Mouse (Mus musculus) neural tube, embryonic 13.5 days (tissue): ENCODE measurements at regions not wholly inside any gene's neighbourhood (a gene's known extent, or its start where the extent isn't known, plus 50 kb on each side); places are given as distances from the start of the nearest gene placed in this dataset.

Source experiments
- ATAC-seq: fragments of 200-750 bp; cut with Nextera tagmentation; 2 replicates; pipeline ENCODE4 v1.8.0; 2017; ENCODE audit warnings: low read depth, mild to moderate bottlenecking, moderate TSS enrichment, moderate library complexity
- H3K27ac ChIP-seq: fragments of 300-500 bp; sonication (generic); replicated peaks from 2 replicates; pipeline ENCODE4 v1.5.1; 2015; ENCODE audit warnings: moderate library complexity, mild to moderate bottlenecking, inconsistent platforms
- H3K27me3 ChIP-seq: fragments of 300-500 bp; sonication (generic); 2 replicates; pipeline ENCODE4 v1.6.1; 2015; ENCODE audit warnings: mild to moderate bottlenecking, inconsistent platforms
- H3K36me3 ChIP-seq: fragments of 300-500 bp; sonication (generic); 2 replicates; pipeline ENCODE4 v1.6.1; 2015; ENCODE audit warnings: mild to moderate bottlenecking, inconsistent platforms
- H3K4me1 ChIP-seq: fragments of 300-500 bp; sonication (generic); replicated peaks from 2 replicates; pipeline ENCODE4 v1.6.1; 2015; ENCODE audit warnings: inconsistent platforms
- H3K4me2 ChIP-seq: fragments of 300-500 bp; sonication (generic); 2 replicates; pipeline ENCODE4 v1.6.1; 2015; ENCODE audit warnings: inconsistent platforms, mild to moderate bottlenecking, moderate library complexity
- H3K4me3 ChIP-seq: fragments of 300-500 bp; sonication (generic); 2 replicates; pipeline ENCODE4 v1.5.1; 2015; ENCODE audit warnings: mild to moderate bottlenecking, inconsistent platforms
- H3K9ac ChIP-seq: fragments of 300-500 bp; sonication (generic); 2 replicates; pipeline ENCODE4 v1.6.1; 2015; ENCODE audit warnings: moderate library complexity, mild to moderate bottlenecking, inconsistent platforms
- H3K9me3 ChIP-seq: fragments of 300-500 bp; sonication (generic); 2 replicates; pipeline ENCODE4 v1.6.1; 2016; ENCODE audit warnings: inconsistent platforms
- WGBS: fragments of 180-500 bp; shearing (Covaris S2); methylation state at CpG from one replicate; pipeline ENCODE4 v1.1.7; 2015; 5-methylcytosine and 5-hydroxymethylcytosine counted together

DNA sequence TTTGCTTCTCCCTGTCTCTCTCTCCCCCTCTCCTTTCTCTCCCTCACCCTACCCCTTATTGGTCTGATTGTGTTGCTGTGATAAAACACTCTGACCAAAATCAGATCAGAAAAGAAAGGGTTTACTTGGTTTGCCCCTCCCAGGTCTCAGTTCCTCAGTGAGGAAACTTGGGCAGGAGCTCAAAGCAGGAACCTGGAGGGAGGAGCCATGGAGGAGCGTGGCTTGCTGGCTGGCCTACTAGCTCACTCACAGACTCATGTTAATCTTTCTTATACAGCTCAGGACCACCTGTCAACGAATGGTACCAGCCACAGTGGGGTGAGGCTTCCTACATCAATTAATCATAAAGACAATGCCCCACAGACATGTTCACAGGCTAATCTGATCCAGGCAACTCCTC, 339.4 kb downstream of the Fam49a start:
- Histone ChIP-seq H3K27ac (no peak overlapping the region), H3K4me3 (no peak overlapping the region), H3K36me3 (no peaks in the 10 kb centered on the region), H3K4me1 (no peaks in the 10 kb centered on the region), H3K27me3 (no peaks in the 10 kb centered on the region), H3K4me2 (no peak overlapping the region), H3K9ac (no peak overlapping the region), H3K9me3 (no peaks in the 10 kb centered on the region)
- 34% methylated on average over 2 of the region's 2 CpGs for WGBS
- no peak for ATAC-seq

DNA sequence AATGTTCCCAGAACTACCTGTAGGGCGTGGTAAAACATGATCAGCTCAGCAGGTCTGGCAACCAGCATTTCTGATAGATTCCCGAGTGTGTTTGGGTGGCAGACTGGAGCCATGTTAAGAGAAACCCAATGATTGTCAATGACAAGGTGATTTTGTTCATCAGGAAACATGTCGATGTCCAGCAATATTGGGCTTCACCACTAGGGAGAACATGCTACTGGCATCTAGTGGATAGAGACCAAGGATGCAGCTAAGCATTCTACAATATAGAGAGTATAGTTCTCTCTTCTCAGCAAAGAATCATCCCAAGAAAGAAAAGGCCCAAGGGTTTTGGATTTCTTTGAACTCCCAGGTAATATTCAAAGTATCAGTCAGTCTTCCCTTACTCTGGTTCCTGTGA, 333.5 kb downstream of the Fam49a start:
- no peaks in the 10 kb centered on the region for H3K9me3 ChIP-seq
- H3K4me1 ChIP-seq: peaks cover 19% of the 10 kb centered on the region
- ATAC-seq: no peak
- whole genome bisulfite sequencing: 85% methylated on average over 3 of the region's 3 CpGs
- no peak overlapping the region for H3K4me3 ChIP-seq
- H3K4me2 ChIP-seq: no peak overlapping the region
- H3K9ac ChIP-seq: no peak overlapping the region
- no peak overlapping the region for H3K27ac ChIP-seq
- H3K36me3 ChIP-seq: no peaks in the 10 kb centered on the region
- H3K27me3 ChIP-seq: no peaks in the 10 kb centered on the region

DNA sequence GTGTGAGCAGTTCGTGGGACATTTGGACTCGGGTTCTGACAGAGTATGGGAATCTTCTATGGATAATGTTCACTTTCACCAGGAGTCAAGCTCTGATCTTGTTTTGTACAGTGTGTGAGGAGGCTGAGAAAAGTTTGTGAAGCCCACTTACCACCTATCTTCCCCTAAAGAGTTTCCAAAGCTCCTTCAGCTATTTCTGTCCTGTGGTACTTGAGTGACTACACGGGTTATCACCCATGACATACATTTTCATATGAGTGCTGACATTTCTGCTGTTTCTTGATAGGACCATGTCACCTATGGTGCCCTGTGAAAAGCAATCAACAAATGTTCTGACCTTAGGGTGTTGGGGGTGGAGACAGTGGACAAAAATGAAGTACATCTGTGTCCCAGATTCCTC, 332.6 kb downstream of the Fam49a start:
- Histone ChIP-seq H3K36me3 (no peaks in the 10 kb centered on the region), H3K4me2 (no peak overlapping the region), H3K27ac (no peak overlapping the region), H3K27me3 (no peaks in the 10 kb centered on the region), H3K4me1 (peaks cover 20% of the 10 kb centered on the region), H3K9ac (no peak overlapping the region), H3K4me3 (no peak overlapping the region), H3K9me3 (no peaks in the 10 kb centered on the region)
- WGBS: 94% methylated on average over 3 of the region's 3 CpGs
- ATAC-seq: no peak

DNA sequence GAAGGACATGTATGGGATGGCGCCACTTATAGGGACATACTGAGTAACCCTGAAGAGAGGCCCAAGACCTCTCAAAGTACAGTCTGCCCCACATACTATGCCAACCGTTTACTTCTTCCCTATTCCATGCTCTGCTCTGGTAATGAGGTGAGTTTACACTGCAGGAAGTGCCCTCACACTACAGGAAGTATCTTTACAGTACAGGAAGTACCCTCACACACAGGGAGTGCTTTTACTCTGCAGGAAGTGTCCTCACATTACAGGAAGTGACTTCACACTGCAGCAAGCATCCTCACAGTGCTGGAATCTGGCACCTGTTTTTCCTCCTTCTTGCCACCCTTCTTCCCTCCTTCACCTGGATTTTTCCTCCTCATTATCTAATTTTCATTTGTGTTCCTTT, 331.4 kb downstream of the Fam49a start:
- no peak overlapping the region for H3K9ac ChIP-seq
- peaks cover 20% of the 10 kb centered on the region for H3K4me1 ChIP-seq
- 95% methylated on average over 2 of the region's 2 CpGs for WGBS
- no peak overlapping the region for H3K4me3 ChIP-seq
- H3K36me3 ChIP-seq: no peaks in the 10 kb centered on the region
- no peak overlapping the region for H3K4me2 ChIP-seq
- no peaks in the 10 kb centered on the region for H3K27me3 ChIP-seq
- no peaks in the 10 kb centered on the region for H3K9me3 ChIP-seq
- H3K27ac ChIP-seq: no peak overlapping the region
- no peak for ATAC-seq

DNA sequence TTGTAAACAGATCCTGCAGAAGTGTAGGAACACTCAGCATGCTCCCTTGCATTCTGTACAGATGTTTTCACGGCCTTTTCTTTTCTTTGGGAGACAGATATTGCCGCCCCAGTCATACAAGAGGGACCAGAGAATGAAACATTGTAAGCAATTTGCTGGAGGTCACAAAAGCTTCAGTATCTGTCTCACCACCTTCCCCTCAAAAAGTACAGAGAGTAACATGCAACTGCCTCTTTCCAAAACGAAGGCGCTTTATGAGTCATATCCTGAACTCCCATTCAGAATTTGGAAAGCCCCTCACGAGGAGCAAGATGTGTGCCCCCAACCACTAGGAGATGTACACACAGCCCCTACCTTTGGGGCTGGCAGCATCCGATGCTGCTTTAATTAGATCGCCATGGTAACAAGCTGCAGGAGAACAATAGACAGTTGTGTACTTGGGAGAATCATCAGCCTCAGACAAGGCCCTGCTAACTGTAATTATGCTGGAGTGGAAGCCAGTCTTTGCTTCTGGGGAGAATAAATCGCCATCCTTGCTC, 328.9 kb downstream of the Fam49a start:
- Histone ChIP-seq H3K4me2 (no peak overlapping the region), H3K4me3 (no peak overlapping the region), H3K4me1 (peaks cover 20% of the 10 kb centered on the region), H3K9ac (peak overlapping the region; percentile 34; the same call in 1 of the 2 replicates), H3K9me3 (no peaks in the 10 kb centered on the region), H3K27ac (peak overlapping the region; percentile 79), H3K27me3 (no peaks in the 10 kb centered on the region), H3K36me3 (no peaks in the 10 kb centered on the region)
- peak; percentile 97 for ATAC-seq
- WGBS: 36% methylated on average over 8 of the region's 8 CpGs

DNA sequence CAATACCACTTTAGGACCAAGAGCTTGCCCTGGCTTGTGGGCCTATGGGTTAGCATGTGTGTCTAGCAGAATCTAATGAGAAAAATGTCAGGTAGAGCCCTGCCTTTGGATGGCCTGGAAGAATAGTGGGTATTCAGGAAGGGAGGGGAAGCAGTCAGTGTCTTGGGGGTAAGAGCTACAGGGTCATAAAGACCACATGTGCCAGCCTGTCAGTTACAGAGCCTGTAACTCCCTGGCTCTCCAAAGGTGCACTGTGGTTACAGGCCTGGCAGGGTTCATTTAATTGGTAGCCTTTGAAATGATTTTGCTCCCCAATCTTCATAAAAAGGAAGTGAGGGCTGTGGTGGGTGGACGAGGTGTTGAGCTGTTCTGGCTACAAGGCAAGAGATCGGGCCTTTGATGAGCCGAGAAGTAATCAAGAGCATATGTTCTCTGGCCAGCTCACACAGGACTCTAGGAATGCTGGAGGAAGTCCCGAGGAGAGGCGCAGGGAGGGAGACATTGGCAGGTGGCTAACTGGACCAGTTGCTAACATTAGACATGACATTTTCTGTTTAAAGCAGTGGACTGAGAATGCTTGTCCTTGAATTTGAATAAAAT, 326.9 kb downstream of the Fam49a start:
- Histone ChIP-seq H3K4me3 (no peak overlapping the region), H3K9ac (no peak overlapping the region), H3K36me3 (no peaks in the 10 kb centered on the region), H3K27ac (no peak overlapping the region), H3K27me3 (no peaks in the 10 kb centered on the region), H3K4me2 (no peak overlapping the region), H3K9me3 (no peaks in the 10 kb centered on the region), H3K4me1 (peaks cover 20% of the 10 kb centered on the region)
- WGBS: 78% methylated on average over 5 of the region's 5 CpGs
- no peak for ATAC-seq

DNA sequence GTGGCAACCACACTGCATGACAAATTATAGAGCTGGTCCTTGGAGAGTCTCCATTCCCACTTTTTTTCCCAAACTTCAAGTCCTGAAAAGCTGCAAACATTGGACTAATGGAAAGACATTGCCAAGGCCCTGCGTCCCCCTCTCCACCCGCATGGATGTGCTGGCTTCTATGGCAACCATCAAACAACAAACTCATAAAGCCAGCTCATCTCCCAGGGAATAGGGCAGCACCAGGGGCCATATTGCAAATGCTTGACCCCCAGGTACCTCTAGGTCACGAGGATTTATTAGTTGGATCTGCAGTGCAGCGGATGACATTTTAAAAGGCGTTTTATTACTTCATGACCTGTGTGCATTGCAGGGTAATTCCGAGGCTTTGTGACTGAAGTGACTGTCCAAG, 324.5 kb downstream of the Fam49a start:
- no peaks in the 10 kb centered on the region for H3K9me3 ChIP-seq
- WGBS: 25% methylated on average over 6 of the region's 6 CpGs
- H3K27me3 ChIP-seq: peaks cover 8% of the 10 kb centered on the region; the same call in 1 of the 2 replicates
- no peaks in the 10 kb centered on the region for H3K36me3 ChIP-seq
- H3K27ac ChIP-seq: no peak overlapping the region
- H3K9ac ChIP-seq: no peak overlapping the region
- H3K4me2 ChIP-seq: no peak overlapping the region
- no peak for ATAC-seq
- no peak overlapping the region for H3K4me3 ChIP-seq
- peaks cover 15% of the 10 kb centered on the region for H3K4me1 ChIP-seq

DNA sequence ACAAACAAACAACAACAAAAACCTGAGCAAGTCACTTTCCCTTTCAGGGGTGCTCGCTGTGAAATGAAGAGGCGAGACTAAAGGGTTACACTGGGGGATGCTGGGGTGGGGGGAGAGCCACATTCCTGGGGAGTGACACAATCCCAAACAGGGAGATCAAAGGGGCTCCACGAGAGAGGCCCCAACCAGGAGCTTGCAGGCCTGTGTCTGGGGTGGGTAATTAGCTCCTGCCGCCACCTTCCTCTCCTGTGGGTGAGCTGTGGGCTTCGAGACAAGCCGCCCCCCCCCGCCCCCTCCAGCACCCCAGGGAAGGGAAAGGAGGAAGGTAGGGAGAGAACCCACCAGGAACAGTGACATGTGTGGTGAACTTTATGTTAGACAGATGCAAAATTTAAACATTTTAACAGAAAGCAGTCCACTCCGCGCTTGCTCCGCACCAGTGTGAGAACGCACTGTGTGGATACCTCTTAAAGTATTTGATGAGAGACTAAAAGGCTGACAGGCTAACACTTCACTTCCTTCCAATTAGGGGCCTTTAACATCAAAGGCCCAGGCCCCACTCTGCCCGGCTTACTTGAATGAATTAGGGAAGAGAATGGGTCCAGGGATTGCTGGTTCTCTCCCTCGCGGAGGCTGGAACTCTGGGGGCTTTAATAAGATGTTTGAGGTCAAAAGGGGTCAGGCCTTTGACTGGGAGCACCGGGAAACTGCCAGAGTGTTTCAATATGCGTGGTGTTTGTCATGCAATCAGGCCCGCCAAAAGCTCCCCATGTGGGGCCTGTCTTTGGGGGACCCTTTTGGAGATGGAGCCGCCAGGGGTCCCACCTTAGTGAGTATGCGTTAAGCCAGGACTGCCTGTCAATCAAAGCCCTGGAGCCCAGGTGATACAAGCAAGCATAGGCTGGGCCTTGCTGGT, 319.6 kb downstream of the Fam49a start:
- Histone ChIP-seq H3K4me3 (no peak overlapping the region), H3K36me3 (no peaks in the 10 kb centered on the region), H3K4me1 (peaks cover 25% of the 10 kb centered on the region), H3K4me2 (no peak overlapping the region), H3K9me3 (no peaks in the 10 kb centered on the region), H3K27ac (no peak overlapping the region), H3K9ac (peak overlapping the region; percentile 22; the same call in 1 of the 2 replicates), H3K27me3 (peaks cover 8% of the 10 kb centered on the region; the same call in 1 of the 2 replicates)
- peak; percentile 75 for ATAC-seq
- WGBS: 9% methylated on average over 19 of the region's 19 CpGs

DNA sequence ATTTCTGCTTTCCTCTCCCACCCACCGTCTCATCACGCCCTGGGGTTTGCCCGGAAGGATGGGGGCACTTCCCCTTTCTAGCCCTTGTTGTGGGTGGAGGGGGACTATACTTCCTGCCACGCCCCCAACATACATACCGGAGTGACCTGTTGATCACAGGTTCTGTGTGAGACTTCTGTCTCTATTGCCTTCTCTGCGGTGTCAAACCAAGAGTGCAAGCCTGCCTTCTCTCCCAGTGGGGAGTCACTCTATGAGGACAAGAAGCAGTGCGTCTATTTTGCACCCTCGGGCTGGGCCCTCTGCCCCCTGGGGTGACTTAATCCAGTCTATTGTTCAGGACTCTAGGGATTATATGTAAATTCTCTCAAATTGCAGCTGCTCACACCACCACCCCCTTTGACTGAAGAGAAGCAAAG, 318.8 kb downstream of the Fam49a start:
- Histone ChIP-seq H3K4me2 (no peak overlapping the region), H3K36me3 (no peaks in the 10 kb centered on the region), H3K4me3 (no peak overlapping the region), H3K27ac (no peak overlapping the region), H3K27me3 (peaks cover 8% of the 10 kb centered on the region; the same call in 1 of the 2 replicates), H3K9ac (no peak overlapping the region), H3K4me1 (peaks cover 25% of the 10 kb centered on the region), H3K9me3 (no peaks in the 10 kb centered on the region)
- peak; percentile 23; the same call in 1 of the 2 replicates for ATAC-seq
- WGBS: 4% methylated on average over 8 of the region's 8 CpGs

DNA sequence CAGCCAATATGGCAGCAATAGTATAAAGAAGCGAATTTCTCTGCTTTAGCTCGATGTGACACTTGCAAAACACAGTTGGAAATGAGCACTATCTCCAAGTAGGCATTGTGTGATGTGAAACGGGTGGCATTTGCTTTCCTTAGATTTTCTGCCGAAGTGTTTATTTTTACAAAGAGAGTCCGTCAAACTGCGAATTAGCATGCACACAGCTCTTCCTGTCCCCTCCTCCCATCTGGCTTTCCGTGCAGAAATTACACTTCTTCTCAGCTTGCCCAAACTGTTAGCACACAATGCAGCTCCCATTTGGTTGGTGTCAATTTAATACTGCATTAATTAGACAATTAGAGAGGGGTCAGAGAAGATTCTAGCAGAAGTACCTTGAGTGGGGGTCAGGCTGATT, 316.3 kb downstream of the Fam49a start:
- Histone ChIP-seq H3K27ac (no peak overlapping the region), H3K4me2 (peak overlapping the region; percentile 5; the same call in 1 of the 2 replicates), H3K27me3 (peaks cover 8% of the 10 kb centered on the region; the same call in 1 of the 2 replicates), H3K9ac (no peak overlapping the region), H3K36me3 (no peaks in the 10 kb centered on the region), H3K4me3 (no peak overlapping the region), H3K4me1 (peaks cover 25% of the 10 kb centered on the region), H3K9me3 (no peaks in the 10 kb centered on the region)
- no peak for ATAC-seq
- WGBS: 62% methylated on average over 7 of the region's 7 CpGs

DNA sequence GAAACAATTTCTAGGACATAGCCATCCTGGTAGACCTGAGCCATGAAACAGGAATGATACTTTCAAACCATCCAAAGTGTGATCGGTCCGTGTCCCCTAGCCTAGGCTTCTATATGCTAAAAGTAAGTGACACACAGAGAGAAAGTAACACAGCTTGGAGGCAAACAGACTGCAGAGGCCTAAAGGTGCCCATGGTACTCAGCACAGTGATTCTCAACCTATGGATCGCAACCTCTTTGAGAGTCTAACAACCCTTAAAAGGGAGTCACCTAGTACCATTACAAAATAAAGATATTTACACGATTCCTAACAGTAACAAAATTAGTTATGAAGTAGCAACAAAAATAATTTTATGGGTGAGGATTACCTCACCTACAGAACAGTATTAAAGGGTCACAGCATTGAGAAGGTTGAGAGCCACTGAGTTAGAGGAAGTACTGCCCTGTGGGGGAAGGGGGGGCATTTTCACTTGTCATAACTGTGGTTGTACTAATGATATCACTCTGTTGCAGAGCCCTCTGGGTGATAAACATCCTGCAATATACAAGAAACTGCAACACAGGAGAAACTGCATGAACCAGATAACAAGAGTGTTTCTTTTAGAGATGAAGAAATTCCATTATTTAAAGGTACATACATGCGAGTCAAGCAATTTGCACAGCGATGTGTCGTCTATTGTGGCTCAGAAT, 308.8 kb downstream of the Fam49a start:
- Histone ChIP-seq H3K27me3 (no peaks in the 10 kb centered on the region; the same call in 1 of the 2 replicates), H3K4me2 (no peak overlapping the region), H3K4me1 (no peaks in the 10 kb centered on the region), H3K36me3 (no peaks in the 10 kb centered on the region), H3K9ac (no peak overlapping the region), H3K4me3 (no peak overlapping the region), H3K9me3 (no peaks in the 10 kb centered on the region), H3K27ac (no peak overlapping the region)
- no peak for ATAC-seq
- 94% methylated on average over 7 of the region's 7 CpGs for WGBS

DNA sequence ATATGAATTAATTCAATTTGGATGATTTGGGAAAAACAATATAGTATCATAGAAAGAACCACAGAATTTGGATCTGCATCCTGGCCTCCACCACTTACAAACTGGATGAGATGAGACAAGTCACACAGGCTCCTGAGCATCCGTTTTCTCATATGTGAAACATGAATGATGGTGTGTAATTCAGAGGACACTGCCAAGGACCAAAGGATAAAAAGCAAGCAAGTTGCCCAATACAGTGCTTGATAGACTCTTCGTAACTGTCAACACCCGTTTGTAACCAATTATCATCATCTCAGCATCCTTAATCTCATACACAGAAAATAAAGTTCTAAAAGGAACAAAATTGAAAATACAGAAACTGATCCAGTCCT, 305.8 kb downstream of the Fam49a start:
- Histone ChIP-seq H3K9me3 (no peaks in the 10 kb centered on the region), H3K36me3 (no peaks in the 10 kb centered on the region), H3K27ac (no peak overlapping the region), H3K4me1 (no peaks in the 10 kb centered on the region), H3K4me2 (no peak overlapping the region), H3K9ac (no peak overlapping the region), H3K4me3 (no peak overlapping the region), H3K27me3 (no peaks in the 10 kb centered on the region; the same call in 1 of the 2 replicates)
- no peak for ATAC-seq
- WGBS: 89% methylated on average over 3 of the region's 3 CpGs
